Mouse (Mus musculus): ENCODE data around the gene Rnase2b.

DNA sequence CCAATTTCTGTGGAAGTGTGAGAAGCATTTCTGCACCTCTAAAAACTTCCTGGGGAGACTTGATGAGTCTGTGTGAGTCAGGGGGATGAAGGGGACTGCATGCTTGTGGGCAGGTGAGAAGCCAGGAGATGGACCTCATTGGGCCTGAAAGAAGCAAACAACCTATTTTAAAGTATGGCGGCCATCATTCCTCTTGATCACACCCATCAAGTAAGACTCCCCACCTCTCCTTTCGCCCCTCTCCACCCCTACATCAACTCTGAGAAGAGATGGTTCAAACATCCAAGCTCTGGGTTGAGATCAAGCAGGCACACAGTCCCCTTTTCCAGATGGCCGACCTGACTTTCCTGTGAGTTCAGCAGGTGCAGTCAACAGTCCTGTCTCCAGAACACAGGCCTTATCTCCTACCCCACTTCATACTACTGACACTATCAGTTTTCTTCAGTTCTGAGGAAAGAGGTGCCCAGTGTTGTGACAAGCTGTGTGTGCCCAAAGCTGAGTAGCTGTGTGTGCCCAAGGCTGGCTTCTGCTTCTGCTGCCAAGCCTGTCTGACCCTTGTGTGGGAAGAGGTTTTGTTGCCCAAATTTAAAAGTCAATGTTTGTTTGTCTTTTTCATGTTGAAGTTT, 11.7 kb upstream of the Rnase2b start:
- no peak for TF ChIP-seq HCFC1 (IDR thresholded peaks at IDR 0.05; ENCODE audit: borderline replicate concordance, insufficient read depth, low read length)
- TF ChIP-seq MAFK (IDR thresholded peaks at IDR 0.05; ENCODE audit: insufficient read depth, low read depth, low read length), result no peak
- no peak for TF ChIP-seq ZC3H11A (IDR thresholded peaks at IDR 0.05; ENCODE audit: borderline replicate concordance, low read depth, low read length)
- no peak for TF ChIP-seq CHD2 (IDR thresholded peaks at IDR 0.05; ENCODE audit: low read depth, low read length)
- no peak for TF ChIP-seq ZNF384 (IDR thresholded peaks at IDR 0.05; ENCODE audit: low read depth, low read length)

All from ES-E14 (cell line).